Mouse (Mus musculus): Measurements from ENCODE around the gene Ppp1r14a. TPM values are rescaled to one million over a fixed set of nuclear protein-coding genes. Genes with fewer than 3 reads are reported as not detected.

Gene Ppp1r14a
- polyA plus RNA-seq, 1 experiment from 2014 or later = 18.1 TPM

DNA sequence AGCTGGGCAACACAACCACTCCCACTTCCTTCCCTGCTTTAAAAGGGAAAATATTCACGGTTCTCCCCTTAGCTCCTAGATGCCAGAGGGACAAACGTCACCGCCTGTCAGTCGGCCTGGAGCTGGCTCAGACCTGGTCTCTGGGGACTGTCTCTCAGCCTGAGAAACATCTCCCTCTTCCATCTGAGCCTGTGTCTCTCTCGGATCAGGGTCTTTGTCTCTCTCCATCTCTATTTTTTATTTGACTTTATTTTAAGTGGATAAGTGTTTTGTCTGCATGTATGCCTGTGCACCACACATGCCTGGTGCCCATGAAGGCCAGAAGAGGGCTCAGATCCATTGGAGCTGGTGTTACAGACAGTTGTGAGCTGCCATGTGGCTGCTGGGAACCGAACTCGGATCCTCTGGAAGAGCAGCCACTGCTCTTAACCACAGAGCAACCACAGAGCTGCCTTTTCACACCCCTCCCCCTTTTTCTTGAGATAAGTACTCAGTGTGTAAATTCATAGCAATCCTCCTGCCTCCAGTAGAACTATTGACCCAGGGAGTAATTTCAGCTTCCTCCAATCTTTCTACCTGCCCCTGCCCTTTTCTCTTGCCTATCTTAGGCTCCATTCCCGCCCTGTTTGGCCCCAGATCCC, 3.5 kb downstream of the Ppp1r14a start:
- Histone ChIP-seq H3K4me3 (replicated peaks) (no peak overlapping the region), H3K36me3 (no peaks in the 10 kb centered on the region), H3K9me3 (replicated peaks) (no peaks in the 10 kb centered on the region), H3K27ac (replicated peaks) (peak overlapping the region; percentile 44; the same call in 1 of the 2 replicates), H3K4me2 (replicated peaks) (no peak overlapping the region), H3K27me3 (no peaks in the 10 kb centered on the region), H3K9ac (no peak overlapping the region), H3K4me1 (peaks cover 50% of the 10 kb centered on the region)
- ATAC-seq (ENCODE audit: insufficient number of reproducible peaks, low FRiP score, low TSS enrichment, low read depth) = no peak
- WGBS = 29% methylated on average over 8 of the region's 8 CpGs

DNA sequence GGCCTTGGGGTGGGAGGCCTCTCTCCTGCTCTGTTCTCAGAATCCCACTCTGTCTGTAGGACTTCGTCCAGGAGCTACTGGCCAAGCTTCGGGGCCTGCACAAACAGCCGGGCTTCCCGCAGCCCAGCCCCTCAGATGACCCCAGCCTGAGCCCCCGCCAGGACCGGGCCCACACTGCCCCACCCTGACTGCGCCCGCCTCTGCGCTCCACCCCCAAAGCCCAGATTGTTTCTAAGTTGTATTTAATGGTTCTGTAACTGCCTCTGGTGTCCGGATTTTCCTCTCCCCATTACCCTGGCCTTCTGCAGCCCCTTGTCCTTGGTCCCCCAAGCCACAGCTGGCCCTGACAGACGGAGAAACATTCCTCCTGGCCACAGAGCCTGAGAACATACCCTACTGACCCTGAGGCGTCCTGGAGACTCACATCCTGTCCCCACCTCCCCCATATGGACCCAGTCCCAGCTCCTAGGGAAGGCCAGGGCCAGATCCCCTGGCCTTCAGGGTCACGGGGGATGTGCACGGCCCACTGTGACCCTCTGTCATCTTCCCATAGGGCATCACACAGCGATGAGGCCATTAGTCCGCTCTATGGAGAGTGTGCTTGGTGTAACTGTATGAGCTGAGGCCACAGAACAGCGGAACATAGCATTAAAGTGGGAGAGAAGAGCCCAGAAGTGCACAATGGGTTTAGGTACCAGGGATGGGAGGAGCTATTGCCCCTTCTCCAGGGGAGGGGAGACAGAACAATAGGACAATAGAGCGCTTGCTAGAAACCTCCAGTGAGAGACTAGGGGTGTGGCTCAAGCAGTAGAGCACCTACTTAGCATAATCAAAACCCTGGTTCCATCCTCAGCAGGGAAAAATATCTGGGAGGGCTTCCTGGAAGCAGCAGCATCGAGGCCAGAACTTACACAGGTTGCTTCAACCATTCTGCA, 4.3 kb downstream of the Ppp1r14a start:
- Histone ChIP-seq H3K9ac (no peak overlapping the region), H3K4me2 (replicated peaks) (no peak overlapping the region), H3K4me1 (peaks cover 50% of the 10 kb centered on the region), H3K27me3 (no peaks in the 10 kb centered on the region), H3K9me3 (replicated peaks) (no peaks in the 10 kb centered on the region), H3K36me3 (no peaks in the 10 kb centered on the region), H3K27ac (replicated peaks) (no peak overlapping the region), H3K4me3 (replicated peaks) (no peak overlapping the region)
- WGBS = 38% methylated on average over 19 of the region's 19 CpGs
- ATAC-seq (ENCODE audit: insufficient number of reproducible peaks, low FRiP score, low TSS enrichment, low read depth) = no peak

DNA sequence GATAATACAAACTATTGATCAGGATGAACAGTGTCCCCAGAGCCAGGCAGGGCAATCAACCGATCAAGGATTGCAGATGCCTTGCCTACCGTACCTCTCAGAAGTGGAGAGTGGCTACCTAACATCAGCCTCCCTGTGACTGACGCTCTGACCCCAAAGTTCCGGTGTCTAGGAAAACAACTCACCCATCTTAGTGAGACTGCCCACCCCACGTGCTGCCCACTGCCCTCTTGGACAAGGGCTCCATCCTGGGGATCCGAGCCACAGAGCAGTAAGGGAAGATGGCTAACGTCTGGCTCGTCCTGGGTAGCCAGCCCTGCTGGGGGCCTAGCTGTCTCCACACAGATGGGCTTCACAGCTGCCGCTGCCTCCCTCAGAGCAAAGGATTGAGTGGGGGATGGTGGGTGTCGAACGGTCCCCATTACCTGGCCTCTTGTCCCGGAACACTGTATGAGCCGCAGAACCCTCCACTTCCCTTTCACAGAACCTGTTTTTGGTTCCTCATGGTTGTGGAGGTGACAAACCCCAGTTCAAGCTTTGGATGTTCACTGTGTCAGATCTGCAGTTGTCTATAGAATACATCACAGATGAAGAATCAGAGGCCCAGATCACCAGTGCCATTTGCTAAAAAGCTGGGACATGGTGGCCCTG, 5.1 kb downstream of the Ppp1r14a start:
- Histone ChIP-seq H3K36me3 (no peaks in the 10 kb centered on the region), H3K4me3 (replicated peaks) (no peak overlapping the region), H3K9ac (no peak overlapping the region), H3K4me2 (replicated peaks) (no peak overlapping the region), H3K9me3 (replicated peaks) (no peaks in the 10 kb centered on the region), H3K27ac (replicated peaks) (no peak overlapping the region), H3K27me3 (no peaks in the 10 kb centered on the region), H3K4me1 (peaks cover 42% of the 10 kb centered on the region)
- WGBS = 69% methylated on average over 13 of the region's 13 CpGs
- ATAC-seq (ENCODE audit: insufficient number of reproducible peaks, low FRiP score, low TSS enrichment, low read depth) = no peak

DNA sequence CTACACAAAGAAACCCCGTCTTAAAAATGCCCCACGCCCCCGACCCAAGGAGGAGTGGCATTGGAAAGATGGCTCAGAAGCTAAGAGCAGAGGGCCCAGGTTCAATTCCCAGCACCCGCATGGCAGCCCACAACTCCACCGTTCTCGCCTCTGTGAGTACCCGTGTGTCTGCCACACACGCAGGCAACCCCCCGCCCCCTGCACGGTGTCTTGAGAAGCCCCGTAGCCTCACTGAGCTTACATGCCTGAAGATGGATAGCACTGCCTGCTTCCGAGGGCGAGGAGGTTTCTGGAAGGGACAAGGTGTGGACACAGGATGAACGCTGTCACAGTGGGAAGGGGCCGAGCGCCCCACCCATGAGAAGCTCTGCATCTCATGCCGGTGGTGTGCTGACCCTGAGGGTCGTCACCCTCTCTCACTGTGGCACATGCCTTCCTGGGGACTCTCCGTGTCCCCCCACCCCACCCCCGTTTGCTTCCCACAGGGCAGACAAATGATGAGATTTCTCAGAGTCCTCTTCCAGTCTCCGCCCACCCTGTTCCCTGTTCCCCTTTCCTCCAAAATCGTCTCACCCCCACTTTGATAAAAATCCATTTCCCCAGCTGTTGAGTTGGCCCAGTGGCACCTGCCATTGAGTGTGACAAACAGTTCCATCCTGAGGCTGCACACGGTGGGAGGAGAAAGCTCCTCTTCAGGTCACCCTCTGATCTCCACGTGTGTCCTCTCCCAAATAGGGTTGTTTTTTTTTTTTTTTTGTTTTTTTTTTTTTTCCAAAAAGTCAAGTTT, 6.9 kb downstream of the Ppp1r14a start:
- H3K4me2 ChIP-seq (replicated peaks) = no peak overlapping the region
- ATAC-seq (ENCODE audit: insufficient number of reproducible peaks, low FRiP score, low TSS enrichment, low read depth) = no peak
- no peaks in the 10 kb centered on the region for H3K9me3 ChIP-seq (replicated peaks)
- WGBS = 81% methylated on average over 24 of the region's 24 CpGs
- H3K4me1 ChIP-seq = peaks cover 26% of the 10 kb centered on the region
- H3K4me3 ChIP-seq (replicated peaks) = no peak overlapping the region
- H3K36me3 ChIP-seq = no peaks in the 10 kb centered on the region
- no peak overlapping the region for H3K27ac ChIP-seq (replicated peaks)
- no peak overlapping the region for H3K9ac ChIP-seq
- no peaks in the 10 kb centered on the region for H3K27me3 ChIP-seq

DNA sequence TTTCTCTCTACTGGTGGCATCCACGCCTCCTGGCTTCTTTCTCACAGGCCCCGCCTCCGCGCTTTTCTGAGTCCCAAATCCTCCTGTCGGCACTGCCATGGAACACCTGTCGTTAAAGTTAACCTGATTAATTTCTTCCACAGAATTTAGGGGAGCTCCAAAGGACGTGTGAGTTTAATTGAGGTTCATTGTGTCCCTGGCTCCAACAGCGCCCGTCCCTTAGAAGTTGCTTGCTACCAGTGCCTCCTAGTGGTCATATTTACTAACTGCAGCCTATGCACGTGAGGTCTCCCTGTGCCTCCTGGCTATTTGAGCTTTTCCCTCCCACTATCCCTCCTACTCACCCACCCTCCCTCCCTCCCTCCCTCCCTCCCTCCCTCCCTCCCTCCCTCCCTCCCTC, 7.9 kb downstream of the Ppp1r14a start:
- Histone ChIP-seq H3K36me3 (no peaks in the 10 kb centered on the region), H3K27ac (replicated peaks) (no peak overlapping the region), H3K27me3 (no peaks in the 10 kb centered on the region), H3K9ac (no peak overlapping the region), H3K9me3 (replicated peaks) (no peaks in the 10 kb centered on the region), H3K4me1 (peaks cover 20% of the 10 kb centered on the region), H3K4me3 (replicated peaks) (no peak overlapping the region), H3K4me2 (replicated peaks) (no peak overlapping the region)
- no peak for ATAC-seq (ENCODE audit: insufficient number of reproducible peaks, low FRiP score, low TSS enrichment, low read depth)
- 9% methylated on average over 10 of the region's 10 CpGs for WGBS

DNA sequence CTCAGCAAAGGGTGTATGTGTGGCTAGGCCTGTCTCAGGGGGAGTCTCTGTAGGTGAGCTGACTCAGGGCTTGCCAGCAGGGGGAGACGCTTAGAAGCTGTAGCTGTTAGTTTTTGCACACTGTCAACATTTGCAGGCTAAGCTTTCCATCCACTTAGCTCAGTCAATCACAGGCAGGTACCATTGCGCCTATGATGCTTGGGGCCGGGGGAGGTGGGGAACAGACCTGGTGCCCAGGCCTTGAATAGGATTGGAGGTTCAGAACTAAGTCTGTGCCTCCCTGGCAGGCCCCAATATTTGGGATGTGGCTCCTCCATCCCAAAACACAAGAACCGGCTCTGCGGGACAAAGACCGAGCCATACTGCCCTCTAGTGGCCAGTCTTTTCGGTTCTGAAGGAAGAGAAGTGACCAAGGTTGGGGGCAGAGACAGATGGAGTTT, 12.0 kb downstream of the Ppp1r14a start:
- WGBS = 4% methylated on average over 7 of the region's 7 CpGs
- H3K4me3 ChIP-seq (replicated peaks) = no peak overlapping the region
- H3K9ac ChIP-seq = no peak overlapping the region
- H3K27ac ChIP-seq (replicated peaks) = no peak overlapping the region
- H3K36me3 ChIP-seq = no peaks in the 10 kb centered on the region
- ATAC-seq (ENCODE audit: insufficient number of reproducible peaks, low FRiP score, low TSS enrichment, low read depth) = no peak
- peaks cover 6% of the 10 kb centered on the region; the same call in 1 of the 2 replicates for H3K27me3 ChIP-seq
- H3K4me1 ChIP-seq = peaks cover 32% of the 10 kb centered on the region
- H3K9me3 ChIP-seq (replicated peaks) = no peaks in the 10 kb centered on the region
- H3K4me2 ChIP-seq (replicated peaks) = peak overlapping the region; percentile 37; the same call in 1 of the 2 replicates

DNA sequence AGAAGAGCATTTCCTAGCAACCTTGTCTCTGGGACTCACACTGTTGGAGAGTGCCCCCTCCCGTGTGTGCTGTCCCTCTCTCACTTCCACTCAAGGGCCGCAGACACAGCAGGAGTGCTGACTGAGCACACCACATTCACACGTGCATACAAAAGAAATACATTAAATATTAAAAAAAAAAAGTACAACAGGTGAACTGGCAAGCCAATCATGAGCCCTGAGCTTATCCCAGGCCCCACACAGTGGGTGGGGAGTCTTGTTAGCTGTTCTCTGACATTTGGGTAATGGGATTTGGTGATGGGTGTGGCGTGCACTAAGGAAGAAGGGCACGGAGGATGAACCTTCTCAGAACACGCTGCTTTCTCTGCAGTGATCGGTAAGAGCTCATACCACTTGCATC, 13.5 kb downstream of the Ppp1r14a start:
- Histone ChIP-seq H3K4me2 (replicated peaks) (no peak overlapping the region), H3K36me3 (no peaks in the 10 kb centered on the region), H3K9me3 (replicated peaks) (no peaks in the 10 kb centered on the region), H3K27me3 (peaks cover 6% of the 10 kb centered on the region; the same call in 1 of the 2 replicates), H3K4me1 (peaks cover 45% of the 10 kb centered on the region), H3K27ac (replicated peaks) (no peak overlapping the region), H3K9ac (no peak overlapping the region), H3K4me3 (replicated peaks) (no peak overlapping the region)
- no peak for ATAC-seq (ENCODE audit: insufficient number of reproducible peaks, low FRiP score, low TSS enrichment, low read depth)
- WGBS = 62% methylated on average over 7 of the region's 7 CpGs

DNA sequence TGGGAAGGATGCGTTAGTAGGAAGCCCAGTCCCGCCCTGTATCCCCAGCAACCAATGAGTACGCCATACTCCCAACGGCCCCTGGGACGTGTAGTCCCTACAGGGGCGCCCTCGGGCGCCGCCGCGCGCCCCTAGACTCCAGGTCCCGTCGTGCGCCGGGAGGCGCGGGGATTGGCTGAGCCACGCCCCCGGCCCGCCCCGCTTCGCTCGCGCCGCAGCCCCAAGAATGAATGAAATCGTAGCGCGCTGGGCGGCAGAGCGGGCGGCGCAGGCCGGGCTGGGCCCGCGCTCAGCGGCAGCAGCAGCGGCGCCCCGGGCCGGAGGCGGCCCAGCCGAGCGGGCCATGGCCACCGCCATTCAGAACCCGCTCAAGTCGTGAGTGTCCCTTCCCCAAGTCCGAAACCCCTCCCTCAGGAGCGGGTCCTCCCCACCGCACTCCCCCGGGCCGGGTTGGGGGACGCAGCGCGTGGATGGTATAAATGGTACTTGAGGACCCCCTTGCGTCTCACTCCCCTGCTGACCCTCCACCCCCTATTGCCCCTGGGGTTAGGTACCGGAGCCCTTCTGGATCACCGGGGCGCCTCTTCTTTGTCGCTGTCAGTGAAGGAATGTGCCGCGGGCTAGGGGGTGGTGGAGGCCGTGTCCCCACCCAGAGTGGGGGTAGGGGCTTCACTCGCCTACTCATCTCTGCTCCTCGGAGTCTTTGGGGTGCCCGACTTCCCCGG, 14.8 kb downstream of the Ppp1r14a start, which contains the start of gene Dpf1:
TSS of gene Dpf1 (plus strand) at position 214 of the 725 bp plus-strand sequence.
- Histone ChIP-seq H3K27ac (replicated peaks) (no peak within 1 kb of the TSS), H3K4me3 (replicated peaks) (peak within 1 kb of the TSS; percentile 54), H3K9ac (peak within 1 kb of the TSS; percentile 37), H3K9me3 (replicated peaks) (no peaks in the 10 kb centered on the region), H3K27me3 (peaks cover 6% of the 10 kb centered on the region; the same call in 1 of the 2 replicates), H3K4me1 (peaks cover 57% of the 10 kb centered on the region), H3K36me3 (no peaks in the 10 kb centered on the region), H3K4me2 (replicated peaks) (peak within 1 kb of the TSS; percentile 96)
- WGBS = under 1% methylated on average over 66 of the region's 67 CpGs
- ATAC-seq (ENCODE audit: insufficient number of reproducible peaks, low FRiP score, low TSS enrichment, low read depth) = peak; percentile 83

DNA sequence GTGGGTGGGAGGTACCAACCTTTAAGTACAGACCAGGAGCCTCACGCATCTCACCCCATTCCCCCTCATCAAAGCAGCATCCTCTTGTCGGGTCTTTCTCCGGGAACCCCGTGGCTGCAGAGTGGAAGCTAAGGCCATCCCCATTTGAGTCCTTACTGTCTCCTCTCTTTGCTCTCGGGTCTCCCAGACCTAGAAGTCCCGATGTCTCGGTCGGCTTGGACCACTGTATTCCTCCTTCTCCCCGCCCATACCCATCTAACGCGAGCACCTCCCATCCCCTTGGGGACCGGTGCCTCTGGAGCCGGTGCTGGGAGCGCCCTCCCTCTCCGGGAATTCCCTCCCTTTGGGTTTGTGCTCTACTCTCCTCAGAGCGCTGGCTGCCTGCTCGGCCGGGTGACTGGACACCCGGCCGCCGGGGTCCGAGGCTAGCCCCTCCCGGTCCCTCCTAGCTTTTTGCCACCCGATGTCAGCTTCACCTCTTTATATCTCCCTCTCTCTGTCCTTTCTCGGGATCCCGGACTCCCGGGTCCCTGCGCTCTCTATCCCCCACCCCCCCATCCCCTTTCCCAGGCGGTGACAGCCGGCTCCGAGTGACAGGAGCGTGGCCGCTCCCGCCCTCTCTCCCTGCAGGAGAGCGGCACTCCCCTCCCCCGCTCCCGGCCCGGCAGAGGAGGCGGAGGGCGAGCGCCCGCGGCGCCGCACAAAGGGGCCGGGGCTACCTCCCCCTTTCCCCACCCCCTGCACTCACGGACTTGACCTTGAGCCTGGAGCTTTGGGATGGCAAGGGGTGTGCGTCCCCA, 15.6 kb downstream of the Ppp1r14a start:
- Histone ChIP-seq H3K4me2 (replicated peaks) (peak overlapping the region; percentile 96), H3K27me3 (peaks cover 6% of the 10 kb centered on the region; the same call in 1 of the 2 replicates), H3K4me3 (replicated peaks) (peak overlapping the region; percentile 54), H3K27ac (replicated peaks) (no peak overlapping the region), H3K9me3 (replicated peaks) (no peaks in the 10 kb centered on the region), H3K4me1 (peaks cover 65% of the 10 kb centered on the region), H3K9ac (peak overlapping the region; percentile 37), H3K36me3 (no peaks in the 10 kb centered on the region)
- no peak for ATAC-seq (ENCODE audit: insufficient number of reproducible peaks, low FRiP score, low TSS enrichment, low read depth)
- under 1% methylated on average over 48 of the region's 48 CpGs for WGBS

Measured in embryonic facial prominence, embryonic 15.5 days (tissue).